Mouse (Mus musculus): ENCODE data around the gene Tmem253.

Tmem253 gene

DNA sequence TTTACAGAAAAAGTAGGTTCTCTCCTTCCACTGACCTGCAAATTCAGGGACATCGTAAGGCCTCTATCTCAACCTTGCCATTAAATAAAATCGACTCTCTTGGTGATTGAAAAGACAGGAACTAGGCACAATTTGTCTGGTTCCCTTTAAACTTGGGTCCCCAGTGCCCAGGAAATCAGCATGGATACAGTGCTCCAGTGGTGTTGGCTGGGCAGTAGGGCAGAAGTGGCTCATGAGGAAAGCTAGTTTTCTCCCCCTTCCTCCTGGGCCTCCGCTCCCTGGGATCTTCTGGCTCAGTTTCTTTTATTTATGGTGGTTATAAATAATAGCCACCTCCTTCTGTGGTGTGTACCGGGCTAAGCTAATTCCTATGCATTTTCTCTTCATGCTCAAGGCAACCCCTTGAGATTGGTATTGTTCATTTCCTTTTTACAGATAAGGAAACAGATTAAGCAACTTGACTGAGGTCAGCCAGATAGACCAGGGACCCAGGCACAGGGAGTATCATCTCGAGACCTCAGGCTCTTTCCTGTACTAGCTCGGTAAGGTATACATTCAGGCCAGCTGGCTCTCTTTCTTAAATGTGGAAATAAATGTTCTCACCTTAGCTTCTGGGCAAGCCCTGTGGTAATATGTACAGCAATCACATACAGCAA, at the start of gene Tmem253:
TSS of gene Tmem253 (plus strand) at position 214 of the 656 bp plus-strand sequence.
- no peak for DNase-seq (ENCODE audit: low read depth, low spot score)

- DNase-seq (ENCODE audit: low read depth, low spot score): no peak
These were observed 48.1 kb upstream of the Tmem253 start for GRCm38 (mm10) chr14:51967400-51967799.

DNA sequence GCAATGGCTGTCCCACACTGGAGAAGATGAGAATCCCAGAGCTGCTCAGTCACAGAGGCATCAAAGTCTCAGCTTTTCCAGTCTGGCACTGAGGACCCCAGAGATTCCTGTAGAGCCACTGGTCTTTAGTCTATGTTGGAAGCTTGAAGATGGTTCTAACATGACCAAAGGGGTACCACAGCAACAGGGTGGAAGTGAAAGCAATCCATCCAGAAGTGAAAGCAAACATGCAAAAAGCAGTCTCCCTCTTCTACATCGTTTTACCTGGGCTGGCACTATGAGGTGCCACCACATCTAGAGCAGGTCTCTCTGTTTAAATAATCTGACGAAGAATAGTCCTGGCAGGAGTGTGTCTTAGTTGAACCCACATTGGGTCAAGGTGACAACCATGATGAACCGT, 36.2 kb upstream of the Tmem253 start:
- DNase-seq (ENCODE audit: low read depth, low spot score): no peak

DNA sequence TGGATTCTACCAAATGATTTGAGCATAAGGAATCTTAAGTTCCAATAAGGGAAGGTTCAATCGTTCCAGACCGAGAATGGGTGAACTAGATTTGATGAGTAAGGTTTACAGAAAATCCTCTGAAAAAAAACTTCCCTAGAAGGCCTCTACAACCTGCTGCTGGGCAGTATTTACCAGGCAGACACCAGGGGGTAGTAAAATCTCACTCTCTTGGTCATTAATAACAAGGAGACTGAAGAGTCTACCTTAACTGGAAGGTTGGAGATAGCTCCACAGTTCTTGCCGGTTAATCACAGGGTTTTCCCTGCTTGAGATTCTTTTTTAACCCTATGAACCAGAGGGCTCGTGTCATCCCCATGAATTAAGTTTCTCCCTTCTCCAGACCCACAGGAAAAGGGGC, 32.2 kb upstream of the Tmem253 start:
- DNase-seq (ENCODE audit: low read depth, low spot score): no peak

DNA sequence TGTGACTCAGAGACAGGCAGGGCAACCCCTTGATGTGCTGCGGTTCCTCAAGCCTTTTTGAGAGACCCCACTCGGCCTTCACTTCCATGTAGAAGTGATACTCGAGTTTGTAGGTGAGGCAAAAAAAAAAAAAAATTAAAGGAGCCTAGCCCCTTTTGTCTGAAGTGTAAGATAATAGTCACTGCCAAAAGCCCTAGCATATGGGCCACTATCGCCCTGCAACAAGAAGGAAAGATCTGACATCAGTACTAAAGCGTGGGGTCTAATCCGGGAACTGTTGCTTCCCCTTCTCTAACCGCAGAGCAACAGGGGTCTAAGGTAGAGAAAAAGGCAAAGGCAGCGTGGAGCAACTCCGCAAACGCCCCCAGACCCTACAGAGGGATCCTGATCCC, 31.6 kb upstream of the Tmem253 start:
- no peak for DNase-seq (ENCODE audit: low read depth, low spot score)

DNA sequence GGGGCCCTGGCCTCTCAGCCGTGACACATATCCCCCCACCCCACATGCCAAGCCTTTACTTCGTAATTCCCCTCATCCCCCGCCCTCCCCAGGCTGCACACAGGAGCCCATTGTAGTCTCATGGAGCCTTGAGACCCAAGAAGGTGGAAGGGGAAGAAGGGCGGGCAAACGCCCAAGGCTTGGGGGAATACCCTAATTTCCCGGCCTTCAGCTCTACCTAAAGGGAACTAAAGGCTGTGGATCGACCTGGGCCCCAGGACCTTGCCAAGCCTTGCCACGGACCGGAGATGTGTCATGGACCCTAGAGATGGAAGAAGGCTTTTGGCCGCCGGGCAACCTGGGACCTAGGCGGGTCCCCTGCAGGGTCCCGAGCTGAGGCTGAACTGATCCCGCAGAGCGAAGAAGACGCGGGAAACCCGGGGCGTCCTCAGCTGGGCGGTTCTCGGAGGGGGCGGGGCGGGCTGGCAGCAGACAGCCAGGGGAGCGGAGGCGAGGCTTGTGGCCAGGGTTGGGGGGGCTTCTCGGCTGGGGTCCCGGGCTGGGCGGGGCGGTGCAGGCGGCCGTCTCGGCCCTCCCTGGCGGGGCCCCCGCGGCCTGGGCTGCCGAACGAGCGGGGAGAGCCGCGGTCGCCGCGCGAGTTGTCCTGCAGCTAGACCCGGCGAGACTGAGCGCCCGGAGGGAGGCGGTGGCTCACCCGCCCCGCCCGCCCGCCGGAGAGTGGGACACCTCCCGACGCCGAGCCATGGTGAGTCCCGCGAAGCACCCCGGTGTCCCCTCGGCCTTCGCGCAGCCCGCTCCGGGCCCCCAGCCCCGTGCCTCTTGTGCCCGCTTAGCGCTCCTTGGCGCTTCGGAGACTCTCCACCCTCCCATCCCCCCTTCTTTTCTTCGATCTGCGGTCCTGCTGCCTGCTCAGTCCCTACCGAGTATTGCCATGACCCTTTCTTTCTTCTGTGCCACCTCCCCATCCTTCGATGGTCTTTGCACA, 30.9 kb upstream of the Tmem253 start, which contains the start of gene Arhgef40:
TSS of gene Arhgef40 (plus strand) at position 473 of the 985 bp plus-strand sequence.
- no peak for DNase-seq (ENCODE audit: low read depth, low spot score)

GRCm38 (mm10) chr14:51985301-51986152, 29.9 kb upstream of the Tmem253 start:
- DNase-seq (ENCODE audit: low read depth, low spot score): no peak

DNA sequence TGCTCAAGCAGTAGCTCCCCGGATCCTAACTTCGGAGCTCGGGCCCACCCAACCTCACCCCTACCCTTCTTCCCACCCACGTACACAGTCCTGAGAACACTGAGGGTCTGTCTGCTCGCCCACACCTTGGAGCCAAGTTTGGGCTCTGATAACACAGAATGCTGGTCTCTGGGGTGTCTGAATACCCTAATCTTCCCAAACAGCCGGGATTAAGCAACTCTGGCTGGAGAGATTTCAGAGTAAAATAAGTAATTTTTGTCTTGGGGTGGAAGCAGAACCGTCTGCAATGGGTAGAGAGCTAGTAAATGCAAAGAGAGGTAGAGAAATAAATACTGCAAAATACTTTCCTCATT, 29.3 kb upstream of the Tmem253 start:
- DNase-seq (ENCODE audit: low read depth, low spot score): no peak

DNA sequence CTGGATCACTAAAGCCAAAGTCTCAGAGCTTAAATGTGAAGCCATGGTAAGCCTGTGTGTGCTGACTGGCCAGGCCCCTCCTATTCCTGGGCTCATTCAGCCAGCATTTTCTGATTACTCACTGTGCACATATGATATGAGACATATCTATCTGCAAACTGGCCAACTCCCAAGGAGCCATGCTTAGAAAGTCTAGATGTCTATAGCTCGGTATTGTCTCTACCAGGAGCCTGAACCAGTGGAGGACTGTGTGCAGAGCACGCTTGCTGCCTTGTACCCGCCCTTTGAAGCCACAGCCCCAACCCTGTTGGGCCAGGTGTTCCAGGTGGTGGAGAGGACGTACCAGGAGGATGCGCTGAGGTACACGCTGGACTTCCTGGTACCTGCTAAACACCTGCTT, 28.3 kb upstream of the Tmem253 start:
- no peak for DNase-seq (ENCODE audit: low read depth, low spot score)

GRCm38 (mm10) chr14:51988731-51989130, 26.7 kb upstream of the Tmem253 start:
- DNase-seq (ENCODE audit: low read depth, low spot score): no peak

DNA sequence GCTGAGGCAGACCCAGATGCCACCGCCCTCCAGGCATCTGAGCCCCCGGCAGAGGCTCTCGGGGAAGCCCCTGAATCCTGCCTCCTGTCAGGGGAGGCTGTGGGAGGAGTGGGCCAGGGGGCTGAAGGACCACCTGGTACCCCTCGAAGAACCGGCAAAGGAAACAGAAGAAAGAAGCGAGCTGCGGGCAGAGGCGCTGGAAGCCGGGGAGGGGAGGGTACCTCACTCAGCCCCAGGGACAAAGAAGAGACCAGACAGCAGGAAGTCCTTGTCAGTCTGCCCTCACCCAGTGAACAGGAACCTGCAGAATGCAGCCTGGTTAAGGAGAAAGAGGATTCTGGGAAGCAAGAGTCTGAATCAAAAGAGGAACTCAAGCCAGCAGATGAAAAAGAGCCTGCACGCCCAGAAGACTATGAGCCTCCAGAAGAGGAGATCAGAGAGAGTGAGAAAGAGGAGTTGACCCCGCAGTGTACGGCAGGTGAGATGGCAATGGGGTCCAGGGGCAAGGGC, 25.9 kb upstream of the Tmem253 start:
- DNase-seq (ENCODE audit: low read depth, low spot score): no peak

- no peak for DNase-seq (ENCODE audit: low read depth, low spot score)
These were observed 21.0 kb upstream of the Tmem253 start for GRCm38 (mm10) chr14:51994453-51994852.

DNA sequence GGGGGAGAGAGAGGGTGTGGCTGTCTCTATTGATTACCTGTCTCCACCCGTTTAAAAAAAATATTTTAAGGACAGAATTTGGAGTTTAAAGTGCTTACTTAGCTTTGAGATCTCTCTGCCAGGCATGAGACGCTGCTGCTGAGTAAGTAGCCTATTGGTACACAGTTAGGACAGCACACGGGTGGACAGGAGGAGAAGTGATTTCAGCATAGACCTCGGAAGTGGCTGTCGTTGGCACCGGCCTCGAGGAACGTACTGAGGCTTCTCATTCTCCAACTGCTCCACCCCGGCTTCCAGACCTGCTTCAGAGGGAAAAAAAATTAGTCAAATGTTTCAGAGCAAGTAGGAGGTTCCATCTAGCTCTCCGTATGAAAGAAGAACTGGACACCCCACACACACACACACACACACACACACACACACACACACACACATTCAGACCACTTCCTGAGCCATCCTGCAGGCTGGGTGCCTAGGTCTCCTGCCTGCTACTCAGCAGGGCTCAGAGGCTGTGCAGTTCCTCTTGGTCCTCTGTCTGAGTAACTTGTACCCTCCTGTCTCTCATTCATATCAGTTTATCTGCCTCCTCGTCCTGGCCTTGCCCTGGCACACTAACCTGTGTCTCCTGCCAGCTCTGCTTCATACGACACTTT, 20.1 kb upstream of the Tmem253 start:
- no peak for DNase-seq (ENCODE audit: low read depth, low spot score)

- no peak for DNase-seq (ENCODE audit: low read depth, low spot score)
These were observed 19.1 kb upstream of the Tmem253 start for GRCm38 (mm10) chr14:51996231-51996841.

- DNase-seq (ENCODE audit: low read depth, low spot score): no peak
These were observed 18.6 kb upstream of the Tmem253 start for GRCm38 (mm10) chr14:51996866-51997265.

GRCm38 (mm10) chr14:51997483-51997882, 18.0 kb upstream of the Tmem253 start:
- no peak for DNase-seq (ENCODE audit: low read depth, low spot score)

DNA sequence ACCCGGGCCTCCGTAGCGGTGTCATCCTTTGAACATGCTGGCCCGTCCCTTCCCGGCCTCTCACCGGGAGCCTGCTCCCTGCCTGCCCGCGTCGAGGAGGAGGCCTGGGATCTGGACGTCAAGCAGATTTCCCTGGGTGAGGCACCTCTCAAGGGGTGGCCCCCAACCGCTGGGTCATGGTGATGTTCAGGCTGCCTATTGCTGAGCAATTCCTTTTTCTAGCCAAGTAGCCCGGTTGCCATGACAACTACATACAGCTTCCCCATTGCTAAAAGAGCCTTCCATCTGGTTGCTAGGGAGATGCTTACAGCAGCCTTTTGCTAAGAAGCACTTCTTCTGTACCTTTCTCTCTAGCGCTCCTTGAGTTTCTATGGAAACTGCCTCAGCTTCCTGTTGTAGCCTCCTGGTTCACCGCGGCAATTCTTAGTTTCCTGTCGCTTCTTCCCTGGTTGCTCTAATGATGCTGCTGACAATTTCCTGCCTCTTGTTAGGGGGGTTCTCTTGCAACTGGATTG, 11.4 kb upstream of the Tmem253 start:
- no peak for DNase-seq (ENCODE audit: low read depth, low spot score)

DNA sequence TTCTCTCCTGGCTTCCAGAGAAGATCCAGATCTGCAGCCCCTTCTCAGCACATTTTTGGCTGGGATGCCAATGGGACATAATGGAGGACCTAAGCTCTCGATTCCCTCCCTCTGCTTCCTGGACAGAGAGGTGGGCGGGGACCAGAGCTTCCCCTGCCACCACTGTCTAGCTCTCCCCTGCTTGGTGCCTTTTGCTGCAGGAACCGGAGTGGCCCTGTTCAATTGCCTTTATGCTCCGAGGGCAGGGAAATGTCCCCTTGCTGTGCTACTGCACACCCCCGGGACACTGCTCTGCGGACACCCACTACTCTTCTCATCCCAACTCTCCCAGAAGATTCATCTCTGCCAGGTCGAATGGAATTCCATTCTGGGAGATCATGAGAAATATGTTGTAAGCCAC, 10.3 kb upstream of the Tmem253 start:
- no peak for DNase-seq (ENCODE audit: low read depth, low spot score)

- no peak for DNase-seq (ENCODE audit: low read depth, low spot score)
These were observed 9.8 kb upstream of the Tmem253 start for GRCm38 (mm10) chr14:52005616-52006015.

DNA sequence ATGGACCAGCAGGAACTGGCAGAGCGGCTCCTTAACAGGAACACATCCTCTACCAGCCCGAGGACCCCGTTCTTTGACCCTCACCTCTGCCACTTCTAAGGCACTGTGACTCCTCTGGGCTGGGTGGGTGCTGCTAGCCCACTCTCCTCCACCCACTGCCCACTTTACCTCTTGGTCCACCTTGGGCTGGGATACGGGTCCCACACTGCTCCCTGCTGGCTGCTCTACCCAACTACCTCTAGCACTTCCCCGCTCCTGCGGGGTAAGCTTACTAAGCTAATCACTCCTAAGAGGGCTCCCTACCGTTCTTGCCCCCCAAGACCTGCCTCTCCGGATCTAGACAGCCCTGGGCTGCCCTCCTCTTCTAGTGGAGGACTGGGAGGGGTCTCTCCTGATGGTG, 9.2 kb upstream of the Tmem253 start:
- no peak for DNase-seq (ENCODE audit: low read depth, low spot score)

DNA sequence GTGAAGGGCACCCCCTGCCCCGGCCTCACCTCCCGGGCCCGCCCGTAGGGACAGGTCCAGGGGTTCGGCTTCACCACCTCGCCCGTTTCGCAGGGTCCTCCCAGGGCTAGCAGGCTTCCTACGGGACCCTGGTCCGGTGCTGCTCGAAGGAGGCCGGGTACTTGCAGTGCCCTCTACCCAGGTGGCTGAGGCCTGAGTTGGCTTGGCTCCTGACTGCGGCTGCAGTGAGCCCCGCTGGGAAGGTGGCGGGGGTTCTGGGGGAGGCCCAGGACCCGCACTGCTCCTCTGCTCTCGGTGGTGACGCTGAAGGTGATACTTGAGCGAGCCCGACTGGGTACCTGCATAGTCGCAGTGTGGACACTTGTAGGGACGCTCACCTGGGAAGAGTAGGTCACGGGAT, 8.7 kb upstream of the Tmem253 start:
- no peak for DNase-seq (ENCODE audit: low read depth, low spot score)
